Mouse (Mus musculus): ENCODE measurements around the gene Plpp3.

GRCm38 (mm10) chr4:105278161-105278560 is 121.0 kb downstream of the Plpp3 start:
- TF ChIP-seq CTCF (IDR thresholded peaks at IDR 0.05; ENCODE audit: control insufficient read depth, insufficient read depth, insufficient read length) (no peak), CEBPB (IDR thresholded peaks at IDR 0.05; ENCODE audit: low read depth) (no peak)

Data from C2C12 (cell line).